Mouse (Mus musculus) forebrain, embryonic 11.5 days (tissue): Measurements from ENCODE around the gene Ecm1. TPM values are rescaled to one million over a fixed set of nuclear protein-coding genes. Genes with fewer than 3 reads are reported as not detected.

ENCODE experiments used
- ATAC-seq: fragments of 200-750 bp; cut with Nextera tagmentation; replicated peaks from 2 replicates; pipeline ENCODE4 v1.8.0; 2017; ENCODE audit warnings: moderate TSS enrichment; ENCODE audit not compliant: low FRiP score
- DNase-seq: peaks from one replicate; pipeline ENCODE4 v3.0.0-alpha.2; 2017; ENCODE audit warnings: low spot score
- H3K27ac ChIP-seq: fragments of 300-500 bp; sonication (generic); 2 replicates; pipeline ENCODE4 v1.5.1; 2014; ENCODE audit warnings: low read depth, low read length
- H3K27me3 ChIP-seq: fragments of 300-500 bp; sonication (generic); 2 replicates; pipeline ENCODE4 v1.6.1; 2014; ENCODE audit warnings: mild to moderate bottlenecking, low read length, mixed read lengths; ENCODE audit not compliant: control insufficient read depth, insufficient read depth
- H3K36me3 ChIP-seq: fragments of 300-500 bp; sonication (generic); 2 replicates; pipeline ENCODE4 v1.6.1; 2014; ENCODE audit warnings: mild to moderate bottlenecking, low read length, moderate library complexity, mixed read lengths; ENCODE audit not compliant: control insufficient read depth, insufficient read depth
- H3K4me1 ChIP-seq: fragments of 300-500 bp; sonication (generic); replicated peaks from 2 replicates; pipeline ENCODE4 v1.6.1; 2014; ENCODE audit warnings: low read length, mixed read lengths; ENCODE audit not compliant: control insufficient read depth, insufficient read depth
- H3K4me2 ChIP-seq: fragments of 300-500 bp; sonication (generic); 2 replicates; pipeline ENCODE4 v1.6.1; 2014; ENCODE audit warnings: low read depth, mild to moderate bottlenecking, low read length, moderate library complexity, mixed read lengths; ENCODE audit not compliant: severe bottlenecking
- H3K4me3 ChIP-seq: fragments of 300-500 bp; sonication (generic); 2 replicates; pipeline ENCODE4 v1.5.1; 2014; ENCODE audit warnings: low read depth, low read length
- H3K9ac ChIP-seq: fragments of 300-500 bp; sonication (generic); 2 replicates; pipeline ENCODE4 v1.6.1; 2014; ENCODE audit warnings: low read length
- H3K9me3 ChIP-seq: fragments of 300-500 bp; sonication (generic); 2 replicates; pipeline ENCODE4 v1.6.1; 2016; ENCODE audit warnings: low read length, mixed read lengths; ENCODE audit not compliant: control insufficient read depth
- WGBS: fragments of 180-500 bp; shearing (Covaris S2); extraction: QIAGEN DNeasy Blood & Tissue Kit; methylation state at CpG from one replicate; pipeline ENCODE4 v1.1.7; 2014; 5-methylcytosine and 5-hydroxymethylcytosine counted together
- polyA plus RNA-seq: library from polyadenylated mRNA; unstranded; fragments of >200 nt; fragmentation: Nextera tagmentation; extraction: Ambion mirVana; gene quantifications from 2 replicates; pipeline ENCODE4 v1.2.1, GENCODE M21; 2014

Gene Ecm1
- polyA plus RNA-seq, 1 experiment from 2014 or later, result 17.2 TPM

DNA sequence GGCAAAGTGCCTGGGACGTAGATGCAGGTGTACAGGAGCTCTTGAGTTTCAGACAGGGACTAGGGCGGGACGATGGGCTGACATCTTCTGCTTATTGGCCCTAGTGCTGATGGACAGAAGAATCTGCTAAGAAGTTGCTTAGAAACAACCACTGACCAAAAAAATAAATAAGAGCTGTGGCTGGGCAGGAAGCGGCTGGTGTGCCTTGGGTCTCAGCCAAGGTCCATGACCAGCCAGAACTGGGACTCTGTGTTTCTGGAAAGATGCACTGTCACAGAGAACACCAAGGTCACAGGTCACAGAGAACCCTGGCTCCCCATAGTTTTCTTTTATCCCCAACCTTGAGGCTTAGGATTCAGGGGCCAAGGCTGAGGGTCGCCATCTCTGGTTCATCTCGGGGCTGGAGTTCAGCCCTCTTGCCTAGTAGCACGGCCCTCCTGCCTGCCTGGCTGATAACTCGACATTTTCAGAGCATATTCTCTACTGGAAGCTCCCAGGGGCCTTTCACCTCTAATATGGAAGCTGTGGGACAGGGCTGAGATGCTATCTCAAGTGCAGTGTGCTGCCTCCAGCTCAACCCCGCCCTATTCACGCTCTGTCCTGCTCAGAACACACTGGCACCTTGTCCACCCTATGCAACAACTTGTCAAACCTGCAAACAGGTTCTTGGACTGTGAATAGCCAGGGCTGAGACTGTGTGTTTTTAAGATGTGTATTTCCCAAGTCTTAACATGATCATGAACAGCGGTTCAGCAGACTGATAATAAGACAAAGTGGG, 6.4 kb downstream of the Ecm1 start:
- no peak overlapping the region for H3K4me3 ChIP-seq
- no peaks in the 10 kb centered on the region for H3K27me3 ChIP-seq
- H3K9me3 ChIP-seq, result no peaks in the 10 kb centered on the region
- H3K9ac ChIP-seq, result no peak overlapping the region
- WGBS, result 87% methylated on average over 11 of the region's 11 CpGs
- no peak for ATAC-seq
- H3K36me3 ChIP-seq, result no peaks in the 10 kb centered on the region; the same call in 1 of the 2 replicates
- no peak overlapping the region for H3K4me2 ChIP-seq
- no peak for DNase-seq
- H3K4me1 ChIP-seq, result no peaks in the 10 kb centered on the region
- H3K27ac ChIP-seq, result no peak overlapping the region

DNA sequence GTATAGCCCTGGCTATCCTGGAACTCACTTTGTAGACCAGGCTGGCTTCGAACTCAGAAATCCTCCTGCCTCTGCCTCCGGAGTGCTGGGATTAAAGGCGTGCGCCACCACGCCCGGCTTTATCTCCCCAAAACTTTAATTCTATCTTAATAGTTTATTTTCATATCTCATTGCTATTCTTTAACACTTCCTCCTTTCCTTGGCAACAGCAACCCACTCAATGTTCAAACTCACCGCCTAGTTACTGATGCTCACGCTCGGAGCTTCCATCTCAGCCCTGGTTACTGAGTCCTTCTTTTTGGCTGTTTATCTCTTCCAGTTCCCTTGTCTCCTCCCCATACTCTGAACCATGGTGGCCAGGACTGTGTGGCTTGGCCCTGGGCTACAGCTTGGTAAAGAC, 7.1 kb downstream of the Ecm1 start:
- Histone ChIP-seq H3K4me3 (no peak overlapping the region), H3K4me2 (no peak overlapping the region), H3K27me3 (no peaks in the 10 kb centered on the region), H3K9ac (no peak overlapping the region), H3K9me3 (no peaks in the 10 kb centered on the region), H3K4me1 (no peaks in the 10 kb centered on the region), H3K36me3 (no peaks in the 10 kb centered on the region; the same call in 1 of the 2 replicates), H3K27ac (no peak overlapping the region)
- WGBS, result 94% methylated on average over 9 of the region's 9 CpGs
- ATAC-seq, result no peak
- DNase-seq, result no peak

DNA sequence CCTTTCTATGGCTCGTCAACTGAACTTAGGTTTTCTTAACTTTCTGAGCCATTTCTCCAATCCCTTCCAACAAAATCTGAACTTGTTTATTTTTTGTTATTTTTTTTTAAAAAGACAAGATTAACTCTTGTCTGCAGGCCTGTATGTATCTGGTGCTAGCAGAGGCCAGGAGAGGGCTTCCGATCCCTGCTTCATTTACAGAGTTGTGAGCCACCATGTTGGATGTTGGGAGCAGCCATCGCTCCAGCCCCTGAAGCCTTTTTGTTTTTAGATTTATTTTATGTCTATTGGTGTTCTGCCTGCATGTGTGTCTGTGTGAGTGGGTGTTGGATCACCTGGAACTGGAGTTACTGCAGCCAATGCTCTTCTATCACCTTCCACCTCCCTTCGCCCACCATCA, 7.6 kb downstream of the Ecm1 start:
- ATAC-seq (no peak), DNase-seq (no peak)
- no peaks in the 10 kb centered on the region for H3K4me1 ChIP-seq
- H3K36me3 ChIP-seq, result no peaks in the 10 kb centered on the region; the same call in 1 of the 2 replicates
- H3K9me3 ChIP-seq, result no peaks in the 10 kb centered on the region
- no peak overlapping the region for H3K27ac ChIP-seq
- H3K9ac ChIP-seq, result no peak overlapping the region
- 88% methylated on average over 4 of the region's 4 CpGs for WGBS
- no peak overlapping the region for H3K4me2 ChIP-seq
- H3K4me3 ChIP-seq, result no peak overlapping the region
- no peaks in the 10 kb centered on the region for H3K27me3 ChIP-seq

DNA sequence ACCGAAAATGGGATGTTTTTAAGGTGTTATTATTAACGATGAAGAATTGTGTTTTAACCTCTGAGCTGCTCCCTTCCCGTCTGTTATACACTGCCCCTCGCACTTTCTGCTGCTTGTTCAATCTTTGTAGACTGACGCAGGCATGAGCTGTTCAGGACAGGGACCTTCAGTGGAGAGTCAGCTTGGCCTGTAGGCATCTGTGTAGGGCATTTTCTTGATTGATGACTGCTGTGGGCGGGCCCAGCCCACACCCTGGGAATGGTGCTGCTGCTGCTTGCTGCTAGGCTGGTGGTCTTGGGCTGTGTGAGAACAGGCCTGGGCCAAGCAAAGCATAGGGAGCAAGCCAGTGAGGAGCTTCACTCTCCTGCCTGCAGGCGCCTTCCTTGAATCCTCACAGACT, 8.9 kb downstream of the Ecm1 start:
- Histone ChIP-seq H3K9me3 (no peaks in the 10 kb centered on the region), H3K27ac (no peak overlapping the region), H3K4me1 (no peaks in the 10 kb centered on the region), H3K4me2 (no peak overlapping the region), H3K4me3 (no peak overlapping the region), H3K9ac (no peak overlapping the region), H3K36me3 (no peaks in the 10 kb centered on the region; the same call in 1 of the 2 replicates), H3K27me3 (no peaks in the 10 kb centered on the region)
- ATAC-seq (no peak), DNase-seq (no peak)
- 92% methylated on average over 7 of the region's 7 CpGs for WGBS

DNA sequence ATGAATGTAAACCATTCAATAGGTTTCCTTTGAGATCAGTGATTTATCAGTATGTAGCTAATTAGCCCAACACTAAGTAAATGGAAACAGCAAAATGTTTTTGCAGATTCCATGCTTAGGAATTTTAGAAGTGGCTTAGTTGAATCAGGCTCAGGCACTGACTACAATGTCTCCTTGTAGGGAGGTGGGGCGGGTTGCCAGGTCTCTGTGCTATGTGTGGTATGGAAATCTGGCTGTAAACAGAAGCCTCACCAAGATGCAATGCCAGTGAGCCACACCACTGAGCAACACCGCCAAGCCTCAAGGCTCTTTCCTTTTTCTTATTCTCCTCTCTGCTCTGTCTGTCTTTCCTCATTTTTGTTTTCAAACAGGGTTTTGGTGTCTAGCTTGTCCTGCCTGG, 10.5 kb downstream of the Ecm1 start:
- H3K9ac ChIP-seq, result no peak overlapping the region
- H3K9me3 ChIP-seq, result no peaks in the 10 kb centered on the region
- H3K27ac ChIP-seq, result no peak overlapping the region
- no peaks in the 10 kb centered on the region for H3K27me3 ChIP-seq
- 70% methylated on average over 2 of the region's 2 CpGs for WGBS
- no peaks in the 10 kb centered on the region for H3K4me1 ChIP-seq
- H3K4me2 ChIP-seq, result no peak overlapping the region
- no peaks in the 10 kb centered on the region for H3K36me3 ChIP-seq
- no peak for DNase-seq
- no peak overlapping the region for H3K4me3 ChIP-seq
- no peak for ATAC-seq

DNA sequence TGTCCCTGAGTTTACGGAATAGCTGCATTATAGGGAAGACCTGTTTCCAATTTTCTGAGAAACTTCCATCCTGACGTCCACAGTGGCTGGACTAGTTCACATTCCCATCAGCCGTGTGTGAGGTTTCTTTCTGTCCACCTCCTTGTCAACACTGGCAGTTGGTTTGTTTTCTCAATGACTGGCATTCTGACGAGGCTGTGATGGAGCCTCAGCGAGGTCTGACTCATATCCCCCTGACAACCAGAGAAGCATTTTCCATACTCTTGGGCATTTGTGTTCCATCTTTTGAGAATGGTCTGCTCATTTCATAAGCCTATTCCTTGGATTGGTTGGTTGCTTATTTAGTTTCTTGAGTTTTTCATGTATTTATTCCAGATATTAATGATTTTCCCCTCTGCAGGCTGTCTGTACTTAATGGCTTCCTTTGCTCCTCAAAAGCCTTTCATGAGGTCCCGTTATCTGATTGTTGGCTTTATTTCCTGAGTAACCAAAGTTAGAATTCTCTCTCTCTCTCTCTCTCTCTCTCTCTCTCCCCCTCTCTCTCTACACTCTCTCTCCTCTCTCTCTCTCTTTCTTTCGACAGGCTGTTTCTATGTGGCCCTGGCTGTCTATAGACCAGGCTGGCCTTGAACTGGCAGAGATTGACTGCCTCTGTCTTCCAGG, 12.5 kb downstream of the Ecm1 start:
- 75% methylated on average over 7 of the region's 7 CpGs for WGBS
- Histone ChIP-seq H3K4me3 (no peak overlapping the region), H3K9ac (no peak overlapping the region), H3K36me3 (no peaks in the 10 kb centered on the region), H3K27ac (no peak overlapping the region), H3K4me2 (no peak overlapping the region), H3K9me3 (no peaks in the 10 kb centered on the region), H3K27me3 (no peaks in the 10 kb centered on the region), H3K4me1 (no peaks in the 10 kb centered on the region)
- DNase-seq (no peak), ATAC-seq (no peak)

DNA sequence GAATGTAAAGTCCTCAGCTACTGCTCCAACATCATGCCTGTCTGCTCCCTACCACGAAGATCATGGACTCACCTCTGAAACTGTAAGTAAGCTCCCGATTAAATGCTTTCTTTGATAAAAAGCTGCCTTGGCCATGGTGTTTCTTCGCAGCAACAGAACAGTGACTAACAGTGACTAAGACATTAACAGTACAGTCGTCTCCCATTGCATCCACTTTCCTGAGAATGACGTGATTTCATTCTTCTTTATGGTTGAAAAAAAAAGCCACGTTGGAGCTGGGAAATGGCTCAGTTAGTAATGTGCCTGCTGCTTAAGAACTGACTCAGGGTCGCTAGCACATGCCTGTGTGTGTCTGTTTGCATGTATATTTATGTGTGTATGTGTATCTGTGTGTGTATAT, 13.5 kb downstream of the Ecm1 start:
- DNase-seq (no peak), ATAC-seq (no peak)
- H3K9ac ChIP-seq, result no peak overlapping the region
- H3K4me3 ChIP-seq, result no peak overlapping the region
- no peak overlapping the region for H3K4me2 ChIP-seq
- H3K4me1 ChIP-seq, result no peaks in the 10 kb centered on the region
- H3K9me3 ChIP-seq, result no peaks in the 10 kb centered on the region
- no peaks in the 10 kb centered on the region for H3K27me3 ChIP-seq
- no peaks in the 10 kb centered on the region for H3K36me3 ChIP-seq
- WGBS, result 90% methylated on average over 7 of the region's 7 CpGs
- no peak overlapping the region for H3K27ac ChIP-seq

DNA sequence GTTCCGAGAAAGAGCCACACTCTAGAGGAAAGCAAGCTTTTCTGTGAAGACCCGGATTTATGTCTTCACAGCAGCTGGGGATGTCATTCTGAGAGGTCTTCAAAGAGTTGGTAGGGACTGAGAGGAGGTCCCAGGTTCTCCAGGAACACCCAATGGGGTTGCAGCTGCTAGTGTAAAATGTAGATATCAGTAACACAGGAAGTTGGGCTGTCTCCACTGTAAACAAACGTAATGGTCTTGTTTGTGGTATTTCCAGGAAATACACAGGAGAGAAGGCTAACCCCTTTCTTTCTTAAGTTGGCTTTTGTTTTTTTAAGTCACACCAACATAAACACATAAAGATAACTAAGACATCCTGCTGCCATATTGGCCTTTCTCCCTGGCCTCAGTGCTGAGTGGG, 17.0 kb downstream of the Ecm1 start:
- no peaks in the 10 kb centered on the region for H3K36me3 ChIP-seq
- no peaks in the 10 kb centered on the region for H3K27me3 ChIP-seq
- DNase-seq, result no peak
- H3K4me1 ChIP-seq, result no peaks in the 10 kb centered on the region
- ATAC-seq, result no peak
- H3K9ac ChIP-seq, result no peak overlapping the region
- no peak overlapping the region for H3K27ac ChIP-seq
- no peak overlapping the region for H3K4me2 ChIP-seq
- H3K4me3 ChIP-seq, result no peak overlapping the region
- 82% methylated on average over 3 of the region's 3 CpGs for WGBS
- H3K9me3 ChIP-seq, result no peaks in the 10 kb centered on the region

DNA sequence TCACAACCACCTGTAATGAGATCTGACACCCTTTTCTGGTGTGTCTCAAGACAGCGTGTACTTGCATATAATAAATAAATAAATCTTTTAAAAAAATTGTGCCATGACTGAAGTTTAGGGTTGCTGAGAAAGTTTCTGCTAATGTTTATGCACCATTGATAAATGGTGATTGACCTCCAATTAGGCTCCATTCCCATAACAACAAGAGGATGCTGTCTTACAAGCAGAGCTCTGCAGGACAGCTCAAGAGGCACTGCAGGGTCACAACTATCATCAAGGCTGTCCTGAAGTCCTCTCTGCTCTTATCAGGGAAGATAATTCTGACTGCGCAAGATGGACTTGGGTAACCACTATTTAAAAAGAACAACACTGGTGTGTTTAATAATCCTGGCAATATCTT, 21.2 kb downstream of the Ecm1 start:
- Histone ChIP-seq H3K9me3 (no peaks in the 10 kb centered on the region), H3K4me1 (no peaks in the 10 kb centered on the region), H3K27me3 (no peaks in the 10 kb centered on the region), H3K36me3 (no peaks in the 10 kb centered on the region), H3K4me2 (no peak overlapping the region), H3K4me3 (no peak overlapping the region), H3K27ac (no peak overlapping the region), H3K9ac (no peak overlapping the region)
- WGBS, result 93% methylated on average over 2 of the region's 2 CpGs
- DNase-seq (no peak), ATAC-seq (no peak)
